Mouse (Mus musculus): ENCODE results near the gene Tubd1. TPM values are rescaled to one million over a fixed set of nuclear protein-coding genes. Genes with fewer than 3 reads are reported as not detected.

Tubd1 gene
- polyA plus RNA-seq, 1 experiment from 2014 or later = 13.7 TPM

GRCm38 (mm10) chr11:86571047-86571855 is 26.5 kb downstream of the Tubd1 start:
- no peak overlapping the region for H3K4me3 ChIP-seq
- no peak overlapping the region for H3K4me2 ChIP-seq
- no peaks in the 10 kb centered on the region for H3K9me3 ChIP-seq (replicated peaks)
- ATAC-seq = no peak
- no peak overlapping the region for H3K9ac ChIP-seq
- peak overlapping the region; percentile 41; the same call in 1 of the 2 replicates for H3K27ac ChIP-seq
- H3K36me3 ChIP-seq = peaks cover 16% of the 10 kb centered on the region
- no peaks in the 10 kb centered on the region for H3K27me3 ChIP-seq (replicated peaks)
- 59% methylated on average over 15 of the region's 15 CpGs for WGBS (ENCODE audit: insufficient replicate concordance)
- peaks cover 24% of the 10 kb centered on the region for H3K4me1 ChIP-seq

GRCm38 (mm10) chr11:86571871-86572270 is 27.1 kb downstream of the Tubd1 start:
- Histone ChIP-seq H3K36me3 (peaks cover 10% of the 10 kb centered on the region), H3K4me1 (peaks cover 26% of the 10 kb centered on the region), H3K27ac (no peak overlapping the region; the same call in 1 of the 2 replicates), H3K9ac (no peak overlapping the region), H3K4me2 (no peak overlapping the region), H3K9me3 (replicated peaks) (no peaks in the 10 kb centered on the region), H3K27me3 (replicated peaks) (no peaks in the 10 kb centered on the region), H3K4me3 (no peak overlapping the region)
- ATAC-seq = no peak
- WGBS (ENCODE audit: insufficient replicate concordance) = 74% methylated on average over 4 of the region's 4 CpGs

GRCm38 (mm10) chr11:86572623-86573022 is 27.8 kb downstream of the Tubd1 start:
- 62% methylated on average over 2 of the region's 2 CpGs for WGBS (ENCODE audit: insufficient replicate concordance)
- Histone ChIP-seq H3K9me3 (replicated peaks) (no peaks in the 10 kb centered on the region), H3K27ac (no peak overlapping the region), H3K4me2 (no peak overlapping the region), H3K9ac (no peak overlapping the region), H3K4me3 (no peak overlapping the region), H3K4me1 (peaks cover 33% of the 10 kb centered on the region), H3K36me3 (peaks cover 3% of the 10 kb centered on the region; the same call in 1 of the 2 replicates), H3K27me3 (replicated peaks) (no peaks in the 10 kb centered on the region)
- no peak for ATAC-seq

- Histone ChIP-seq H3K4me1 (peaks cover 41% of the 10 kb centered on the region), H3K9me3 (replicated peaks) (no peaks in the 10 kb centered on the region), H3K4me3 (no peak overlapping the region), H3K27ac (no peak overlapping the region), H3K36me3 (no peaks in the 10 kb centered on the region), H3K9ac (no peak overlapping the region), H3K27me3 (replicated peaks) (no peaks in the 10 kb centered on the region), H3K4me2 (no peak overlapping the region)
- ATAC-seq = no peak
- WGBS (ENCODE audit: insufficient replicate concordance) = 82% methylated on average over 6 of the region's 6 CpGs
Measured at GRCm38 (mm10) chr11:86573646-86574231, 28.9 kb downstream of the Tubd1 start.

- ATAC-seq = no peak
- Histone ChIP-seq H3K4me2 (no peak overlapping the region), H3K9me3 (replicated peaks) (no peaks in the 10 kb centered on the region), H3K4me3 (no peak overlapping the region), H3K27ac (no peak overlapping the region), H3K27me3 (replicated peaks) (no peaks in the 10 kb centered on the region), H3K36me3 (no peaks in the 10 kb centered on the region), H3K4me1 (peaks cover 48% of the 10 kb centered on the region), H3K9ac (no peak overlapping the region)
- WGBS (ENCODE audit: insufficient replicate concordance) = 51% methylated on average over 2 of the region's 2 CpGs
Measured at GRCm38 (mm10) chr11:86574408-86574807, 29.6 kb downstream of the Tubd1 start.

- ATAC-seq = no peak
- Histone ChIP-seq H3K27me3 (replicated peaks) (no peaks in the 10 kb centered on the region), H3K4me1 (peaks cover 59% of the 10 kb centered on the region), H3K9ac (no peak overlapping the region), H3K4me3 (no peak overlapping the region), H3K36me3 (no peaks in the 10 kb centered on the region), H3K27ac (no peak overlapping the region), H3K4me2 (no peak overlapping the region), H3K9me3 (replicated peaks) (no peaks in the 10 kb centered on the region)
- 78% methylated on average over 7 of the region's 7 CpGs for WGBS (ENCODE audit: insufficient replicate concordance)
Measured at GRCm38 (mm10) chr11:86575632-86576378, 31.0 kb downstream of the Tubd1 start.

GRCm38 (mm10) chr11:86577231-86577630 is 32.4 kb downstream of the Tubd1 start:
- Histone ChIP-seq H3K9ac (no peak overlapping the region), H3K36me3 (no peaks in the 10 kb centered on the region), H3K4me3 (no peak overlapping the region), H3K27me3 (replicated peaks) (no peaks in the 10 kb centered on the region), H3K4me1 (peaks cover 65% of the 10 kb centered on the region), H3K27ac (peak overlapping the region; percentile 39; the same call in 1 of the 2 replicates), H3K9me3 (replicated peaks) (no peaks in the 10 kb centered on the region), H3K4me2 (no peak overlapping the region)
- 43% methylated on average over 4 of the region's 4 CpGs for WGBS (ENCODE audit: insufficient replicate concordance)
- ATAC-seq = peak; percentile 28; the same call in 1 of the 2 replicates

- 65% methylated on average over 6 of the region's 6 CpGs for WGBS (ENCODE audit: insufficient replicate concordance)
- Histone ChIP-seq H3K4me3 (no peak overlapping the region), H3K27me3 (replicated peaks) (no peaks in the 10 kb centered on the region), H3K27ac (peak overlapping the region; percentile 39; the same call in 1 of the 2 replicates), H3K9ac (no peak overlapping the region), H3K9me3 (replicated peaks) (no peaks in the 10 kb centered on the region), H3K4me1 (peaks cover 74% of the 10 kb centered on the region), H3K4me2 (peak overlapping the region; percentile 40; the same call in 1 of the 2 replicates), H3K36me3 (peaks cover 7% of the 10 kb centered on the region; the same call in 1 of the 2 replicates)
- no peak for ATAC-seq
Measured at GRCm38 (mm10) chr11:86578106-86578808, 33.5 kb downstream of the Tubd1 start.

- Histone ChIP-seq H3K27me3 (replicated peaks) (no peaks in the 10 kb centered on the region), H3K4me1 (peaks cover 82% of the 10 kb centered on the region), H3K4me2 (peak overlapping the region; percentile 40), H3K36me3 (peaks cover 9% of the 10 kb centered on the region), H3K27ac (peak overlapping the region; percentile 23; the same call in 1 of the 2 replicates), H3K9ac (no peak overlapping the region; the same call in 1 of the 2 replicates), H3K4me3 (no peak overlapping the region), H3K9me3 (replicated peaks) (no peaks in the 10 kb centered on the region)
- ATAC-seq = no peak
- 44% methylated on average over 25 of the region's 25 CpGs for WGBS (ENCODE audit: insufficient replicate concordance)
Measured at GRCm38 (mm10) chr11:86578809-86579730, 34.3 kb downstream of the Tubd1 start.

GRCm38 (mm10) chr11:86579731-86580318 is 35.0 kb downstream of the Tubd1 start:
- H3K4me3 ChIP-seq = no peak overlapping the region
- H3K4me1 ChIP-seq = peaks cover 90% of the 10 kb centered on the region
- H3K27ac ChIP-seq = peak overlapping the region; percentile 46
- ATAC-seq = no peak
- no peak overlapping the region for H3K4me2 ChIP-seq
- H3K27me3 ChIP-seq (replicated peaks) = no peaks in the 10 kb centered on the region
- H3K9ac ChIP-seq = no peak overlapping the region
- WGBS (ENCODE audit: insufficient replicate concordance) = 74% methylated on average over 10 of the region's 10 CpGs
- H3K9me3 ChIP-seq (replicated peaks) = no peaks in the 10 kb centered on the region
- peaks cover 17% of the 10 kb centered on the region for H3K36me3 ChIP-seq
